Mouse (Mus musculus): ENCODE measurements around the gene Isoc2b. TPM values are rescaled to one million over a fixed set of nuclear protein-coding genes. Genes with fewer than 3 reads are reported as not detected.

The Isoc2b gene
- polyA plus RNA-seq, 1 experiment from 2014 or later: 3.7 TPM

Other genes with a start within 250 kb of the Isoc2b start
- gene Tmem86b, start 238.8 kb downstream of the Isoc2b start, polyA plus RNA-seq (2015; fragmentation: Nextera tagmentation; extraction: Ambion mirVana): 1.7 and 2.3 TPM in 2 replicates
- gene Ppp6r1, start 211.2 kb downstream of the Isoc2b start, polyA plus RNA-seq (2015; fragmentation: Nextera tagmentation; extraction: Ambion mirVana): 8.3 and 8.9 TPM in 2 replicates
- 156 and 173 TPM in 2 replicates for gene Hspbp1, start 185.2 kb downstream of the Isoc2b start, polyA plus RNA-seq (2015; fragmentation: Nextera tagmentation; extraction: Ambion mirVana)
- gene Brsk1, start 179.7 kb downstream of the Isoc2b start, polyA plus RNA-seq (2015; fragmentation: Nextera tagmentation; extraction: Ambion mirVana): 6.5 and 6.8 TPM in 2 replicates
- 0.13 and 0.14 TPM in 2 replicates for gene Tmem150b, start 145.0 kb downstream of the Isoc2b start, polyA plus RNA-seq (2015; fragmentation: Nextera tagmentation; extraction: Ambion mirVana)
- 56.9 and 58.2 TPM in 2 replicates for gene Kmt5c, start 130.1 kb downstream of the Isoc2b start, polyA plus RNA-seq (2015; fragmentation: Nextera tagmentation; extraction: Ambion mirVana)
- 26.3 and 38.6 TPM in 2 replicates for gene Cox6b2, start 117.2 kb downstream of the Isoc2b start, polyA plus RNA-seq (2015; fragmentation: Nextera tagmentation; extraction: Ambion mirVana)
- gene Fam71e2, start 99.0 kb downstream of the Isoc2b start, polyA plus RNA-seq (2015; fragmentation: Nextera tagmentation; extraction: Ambion mirVana): not detected in 2 replicates
- 0.90 and 1.0 TPM in 2 replicates for gene Il11, start 87.4 kb downstream of the Isoc2b start, polyA plus RNA-seq (2015; fragmentation: Nextera tagmentation; extraction: Ambion mirVana)
- gene Tmem190, start 87.3 kb downstream of the Isoc2b start, polyA plus RNA-seq (2015; fragmentation: Nextera tagmentation; extraction: Ambion mirVana): not detected in 2 replicates
- 6.8 and 9.9 TPM in 2 replicates for gene Tmem238, start 80.6 kb downstream of the Isoc2b start, polyA plus RNA-seq (2015; fragmentation: Nextera tagmentation; extraction: Ambion mirVana)
- gene Rpl28, start 77.4 kb downstream of the Isoc2b start, polyA plus RNA-seq (2015; fragmentation: Nextera tagmentation; extraction: Ambion mirVana): 224 and 255 TPM in 2 replicates
- gene Ube2s, start 57.7 kb downstream of the Isoc2b start, polyA plus RNA-seq (2015; fragmentation: Nextera tagmentation; extraction: Ambion mirVana): 252 and 275 TPM in 2 replicates
- gene Shisa7, start 25.6 kb downstream of the Isoc2b start, polyA plus RNA-seq (2015; fragmentation: Nextera tagmentation; extraction: Ambion mirVana): 10.6 and 11.3 TPM in 2 replicates
- 0.51 and 0.79 TPM in 2 replicates for gene Isoc2a, start 6.9 kb upstream of the Isoc2b start, polyA plus RNA-seq (2015; fragmentation: Nextera tagmentation; extraction: Ambion mirVana)
- 0.23 and 0.37 TPM in 2 replicates for gene Gm36210, start 36.3 kb upstream of the Isoc2b start, polyA plus RNA-seq (2015; fragmentation: Nextera tagmentation; extraction: Ambion mirVana)
- 3.1 and 4.0 TPM in 2 replicates for gene Zfp628, start 45.0 kb upstream of the Isoc2b start, polyA plus RNA-seq (2015; fragmentation: Nextera tagmentation; extraction: Ambion mirVana)
- 30.8 and 36.3 TPM in 2 replicates for gene Nat14, start 51.8 kb upstream of the Isoc2b start, polyA plus RNA-seq (2015; fragmentation: Nextera tagmentation; extraction: Ambion mirVana)
- gene Ssc5d, start 55.5 kb upstream of the Isoc2b start, polyA plus RNA-seq (2015; fragmentation: Nextera tagmentation; extraction: Ambion mirVana): 1.00 and 1.8 TPM in 2 replicates
- gene Sbk2, start 94.1 kb upstream of the Isoc2b start, polyA plus RNA-seq (2015; fragmentation: Nextera tagmentation; extraction: Ambion mirVana): 0.14 TPM in 1 of 2 replicates, not detected in the other
- 0.32 and 0.35 TPM in 2 replicates for gene Sbk3, start 100.9 kb upstream of the Isoc2b start, polyA plus RNA-seq (2015; fragmentation: Nextera tagmentation; extraction: Ambion mirVana)
- 49.6 and 57.0 TPM in 2 replicates for gene Zfp579, start 125.9 kb upstream of the Isoc2b start, polyA plus RNA-seq (2015; fragmentation: Nextera tagmentation; extraction: Ambion mirVana)
- 7.3 and 9.9 TPM in 2 replicates for gene Zfp524, start 144.2 kb upstream of the Isoc2b start, polyA plus RNA-seq (2015; fragmentation: Nextera tagmentation; extraction: Ambion mirVana)
- 37.0 TPM in 2 replicates for gene Fiz1, start 144.4 kb upstream of the Isoc2b start, polyA plus RNA-seq (2015; fragmentation: Nextera tagmentation; extraction: Ambion mirVana)
- gene Gm44973, start 145.2 kb upstream of the Isoc2b start, polyA plus RNA-seq (2015; fragmentation: Nextera tagmentation; extraction: Ambion mirVana): 0.15 and 1.4 TPM in 2 replicates
- 6.4 and 7.0 TPM in 2 replicates for gene Zfp865, start 150.1 kb upstream of the Isoc2b start, polyA plus RNA-seq (2015; fragmentation: Nextera tagmentation; extraction: Ambion mirVana)
- gene Ccdc106, start 150.3 kb upstream of the Isoc2b start, polyA plus RNA-seq (2015; fragmentation: Nextera tagmentation; extraction: Ambion mirVana): 60.0 and 75.7 TPM in 2 replicates
- gene 4632433K11Rik, start 163.9 kb upstream of the Isoc2b start, polyA plus RNA-seq (2015; fragmentation: Nextera tagmentation; extraction: Ambion mirVana): not detected in 2 replicates
- 7.7 and 9.0 TPM in 2 replicates for gene Zfp784, start 168.2 kb upstream of the Isoc2b start, polyA plus RNA-seq (2015; fragmentation: Nextera tagmentation; extraction: Ambion mirVana)
- gene Zfp580, start 181.3 kb upstream of the Isoc2b start, polyA plus RNA-seq (2015; fragmentation: Nextera tagmentation; extraction: Ambion mirVana): 90.7 and 101 TPM in 2 replicates
- gene U2af2, start 191.9 kb upstream of the Isoc2b start, polyA plus RNA-seq (2015; fragmentation: Nextera tagmentation; extraction: Ambion mirVana): 94.2 and 105 TPM in 2 replicates
- gene Epn1, start 210.0 kb upstream of the Isoc2b start, polyA plus RNA-seq (2015; fragmentation: Nextera tagmentation; extraction: Ambion mirVana): 92.5 and 105 TPM in 2 replicates
- not detected in 2 replicates for gene Rfpl4, start 246.7 kb upstream of the Isoc2b start, polyA plus RNA-seq (2015; fragmentation: Nextera tagmentation; extraction: Ambion mirVana)

Measured in neural tube, embryonic 15.5 days (tissue).